Mouse (Mus musculus): ENCODE measurements around the gene Tmem182.

GRCm38 (mm10) chr1:40890246-40890645 lies 84.8 kb downstream of the Tmem182 start:
- TF ChIP-seq CTCF (IDR thresholded peaks at IDR 0.05; ENCODE audit: control insufficient read depth, insufficient read depth, insufficient read length) (no peak), MYOD1 (IDR thresholded peaks at IDR 0.05; ENCODE audit: control insufficient read depth, insufficient read length, low read depth) (no peak), FOSL1 (IDR thresholded peaks at IDR 0.05; ENCODE audit: insufficient read depth, low read length, poor library complexity, severe bottlenecking) (no peak), USF1 (IDR thresholded peaks at IDR 0.05; ENCODE audit: low read depth) (no peak), MAX (IDR thresholded peaks at IDR 0.05) (no peak)
